Mouse (Mus musculus): ENCODE measurements around the gene Mars. TPM values are rescaled to one million over a fixed set of nuclear protein-coding genes. Genes with fewer than 3 reads are reported as not detected.
A peak's percentile ranks its signal among the peaks of the same experiment; 100 is the strongest.

Mars gene
- polyA plus RNA-seq, 1 experiment from 2014 or later: 144 TPM

DNA sequence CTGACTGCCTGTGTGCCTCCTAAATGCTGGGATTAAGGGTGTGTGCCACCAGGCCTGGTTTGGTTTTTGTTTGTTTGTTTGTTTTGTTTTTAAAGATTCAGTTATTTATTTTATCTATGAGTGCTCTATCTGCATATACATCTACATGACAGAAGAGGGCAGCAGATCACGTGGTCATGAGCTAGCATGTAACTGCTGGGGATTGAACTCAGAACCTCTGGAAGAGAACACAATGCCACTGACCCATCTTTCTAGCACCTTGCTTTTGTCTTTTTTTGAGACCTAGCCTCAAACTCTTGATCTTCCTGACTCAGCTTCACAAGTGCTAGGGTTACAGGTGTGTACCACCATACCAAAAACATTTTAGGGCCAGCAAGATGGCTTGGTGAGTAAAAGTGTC lies 23.7 kb upstream of the Mars start:
- Histone ChIP-seq H3K4me2 (no peak overlapping the region), H3K9ac (replicated peaks) (no peak overlapping the region), H3K36me3 (peaks cover 77% of the 10 kb centered on the region), H3K27ac (no peak overlapping the region), H3K4me1 (replicated peaks) (peaks cover 15% of the 10 kb centered on the region), H3K9me3 (no peaks in the 10 kb centered on the region), H3K27me3 (peaks cover 4% of the 10 kb centered on the region), H3K4me3 (replicated peaks) (no peak overlapping the region)
- no peak for ATAC-seq (ENCODE audit: insufficient number of reproducible peaks, insufficient read depth, low FRiP score, low TSS enrichment, low read depth)
- WGBS: 84% methylated on average over 1 of the region's 1 CpGs

DNA sequence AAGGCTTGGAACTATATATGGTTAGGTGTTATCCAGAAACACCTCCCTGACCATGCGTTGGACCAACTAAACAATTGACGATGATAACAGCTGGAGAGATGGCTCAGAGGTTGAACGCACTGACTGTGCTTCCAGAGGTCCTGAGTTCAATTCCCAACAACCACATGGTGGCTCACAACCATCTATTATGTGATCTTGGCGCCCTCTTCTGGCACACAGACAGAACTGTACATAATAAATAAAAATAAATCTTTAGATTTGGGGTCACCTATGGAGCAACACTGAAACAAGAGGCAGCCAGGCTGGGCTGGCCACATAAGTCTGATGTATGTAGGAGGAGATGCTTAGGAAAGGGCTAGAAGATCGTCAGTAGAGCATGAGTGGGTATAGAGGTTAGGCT lies 21.6 kb upstream of the Mars start:
- Histone ChIP-seq H3K9ac (replicated peaks) (no peak overlapping the region), H3K27me3 (peaks cover 15% of the 10 kb centered on the region), H3K27ac (no peak overlapping the region), H3K9me3 (no peaks in the 10 kb centered on the region), H3K4me2 (no peak overlapping the region), H3K36me3 (peaks cover 84% of the 10 kb centered on the region), H3K4me3 (replicated peaks) (no peak overlapping the region), H3K4me1 (replicated peaks) (peaks cover 1% of the 10 kb centered on the region; the same call in 1 of the 2 replicates)
- 73% methylated on average over 5 of the region's 5 CpGs for WGBS
- ATAC-seq (ENCODE audit: insufficient number of reproducible peaks, insufficient read depth, low FRiP score, low TSS enrichment, low read depth): no peak

DNA sequence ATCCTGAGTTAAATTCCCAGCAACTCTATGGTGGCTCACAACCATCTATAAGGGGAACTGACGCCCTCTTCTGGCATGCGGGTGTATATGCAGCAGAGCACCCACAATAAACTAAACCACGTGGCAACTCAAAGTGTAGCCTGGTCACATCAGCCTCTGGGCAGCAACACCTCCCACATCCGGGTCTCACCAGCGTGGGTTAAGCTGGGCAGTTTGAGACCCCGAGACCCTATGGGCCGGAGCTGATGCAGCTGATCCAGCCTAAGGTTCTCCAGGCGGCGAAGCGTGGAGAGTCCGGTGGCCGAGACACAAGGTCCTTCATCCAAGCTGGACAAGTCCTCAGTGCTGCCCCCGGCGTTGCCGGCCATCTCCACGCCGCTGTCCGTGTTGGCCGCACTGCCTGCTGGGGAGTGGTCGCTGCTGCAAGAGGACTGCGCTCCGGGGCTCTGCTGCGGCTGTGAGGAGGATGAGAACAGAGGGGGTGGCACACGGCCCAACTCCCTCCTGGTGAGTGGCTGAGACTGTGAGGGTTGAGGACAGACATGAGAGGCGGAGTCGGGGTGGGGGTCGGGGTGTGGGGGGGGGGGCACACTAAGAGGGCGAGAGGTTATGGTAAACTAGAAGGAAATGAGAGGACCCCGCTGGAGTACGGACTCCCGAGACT lies 20.8 kb upstream of the Mars start:
- 42% methylated on average over 31 of the region's 31 CpGs for WGBS
- Histone ChIP-seq H3K4me3 (replicated peaks) (no peak overlapping the region), H3K9ac (replicated peaks) (no peak overlapping the region), H3K27me3 (peaks cover 23% of the 10 kb centered on the region), H3K9me3 (no peaks in the 10 kb centered on the region), H3K4me2 (peak overlapping the region; percentile 29; the same call in 1 of the 2 replicates), H3K4me1 (replicated peaks) (no peaks in the 10 kb centered on the region), H3K27ac (no peak overlapping the region), H3K36me3 (peaks cover 77% of the 10 kb centered on the region)
- no peak for ATAC-seq (ENCODE audit: insufficient number of reproducible peaks, insufficient read depth, low FRiP score, low TSS enrichment, low read depth)

DNA sequence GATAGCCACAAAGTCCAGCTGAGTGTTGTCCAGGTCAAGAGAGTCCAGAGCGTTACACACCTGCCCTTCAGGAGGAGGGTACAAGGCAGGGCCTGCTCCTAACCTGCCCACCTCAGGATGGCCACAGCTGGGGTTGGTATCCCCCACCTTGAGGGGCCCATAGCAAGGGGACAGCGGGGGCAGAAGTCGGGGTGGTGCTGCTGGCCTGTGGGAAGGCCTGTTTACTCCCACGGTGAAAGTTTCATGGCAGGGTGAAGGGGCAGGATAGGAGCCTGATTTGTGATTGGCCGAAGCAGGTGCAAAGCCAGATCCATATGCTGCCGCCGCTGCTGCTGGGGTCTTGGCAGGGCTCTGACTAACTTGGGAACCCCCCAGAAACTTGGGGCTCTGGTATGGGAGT lies 18.6 kb upstream of the Mars start:
- H3K4me2 ChIP-seq: no peak overlapping the region
- no peaks in the 10 kb centered on the region for H3K9me3 ChIP-seq
- peaks cover 44% of the 10 kb centered on the region for H3K27me3 ChIP-seq
- no peak overlapping the region for H3K27ac ChIP-seq
- H3K4me1 ChIP-seq (replicated peaks): peaks cover 17% of the 10 kb centered on the region
- H3K4me3 ChIP-seq (replicated peaks): no peak overlapping the region
- no peak overlapping the region for H3K9ac ChIP-seq (replicated peaks)
- 82% methylated on average over 7 of the region's 7 CpGs for WGBS
- peaks cover 56% of the 10 kb centered on the region for H3K36me3 ChIP-seq
- ATAC-seq (ENCODE audit: insufficient number of reproducible peaks, insufficient read depth, low FRiP score, low TSS enrichment, low read depth): no peak

DNA sequence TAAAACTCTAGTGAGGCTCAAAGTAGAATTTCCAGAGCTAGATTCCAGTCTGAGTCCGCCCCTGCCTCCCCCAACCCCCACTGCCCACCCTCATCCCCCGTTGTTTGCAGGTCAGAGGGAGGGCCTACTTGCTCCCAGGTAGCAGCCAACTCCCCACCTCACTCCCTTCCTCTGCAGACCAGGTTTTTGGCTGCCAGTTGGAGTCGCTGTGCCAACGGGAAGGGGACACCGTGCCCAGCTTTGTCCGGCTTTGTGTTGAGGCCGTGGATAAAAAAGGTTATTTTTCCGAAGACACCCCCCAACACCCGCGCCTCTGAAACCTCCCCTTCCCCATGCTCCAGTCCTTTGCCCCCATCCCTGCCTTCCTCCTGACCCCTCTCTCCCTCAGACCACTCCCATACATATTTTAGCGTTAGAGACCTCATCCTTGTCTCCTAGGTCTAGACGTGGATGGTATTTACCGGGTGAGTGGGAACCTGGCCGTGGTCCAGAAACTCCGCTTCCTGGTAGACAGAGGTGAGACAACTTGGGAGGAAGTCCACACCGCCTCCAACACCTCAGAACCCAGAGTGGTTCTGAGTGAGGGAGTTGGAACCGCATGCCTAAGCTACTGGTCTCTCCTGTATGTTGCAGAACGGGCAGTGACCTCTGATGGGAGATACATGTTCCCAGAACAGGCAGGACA lies 16.0 kb upstream of the Mars start:
- Histone ChIP-seq H3K27me3 (peaks cover 68% of the 10 kb centered on the region), H3K4me3 (replicated peaks) (peak overlapping the region; percentile 56), H3K9me3 (no peaks in the 10 kb centered on the region), H3K27ac (no peak overlapping the region), H3K4me1 (replicated peaks) (peaks cover 21% of the 10 kb centered on the region), H3K4me2 (no peak overlapping the region), H3K9ac (replicated peaks) (no peak overlapping the region), H3K36me3 (peaks cover 30% of the 10 kb centered on the region)
- WGBS: 52% methylated on average over 18 of the region's 18 CpGs
- no peak for ATAC-seq (ENCODE audit: insufficient number of reproducible peaks, insufficient read depth, low FRiP score, low TSS enrichment, low read depth)

DNA sequence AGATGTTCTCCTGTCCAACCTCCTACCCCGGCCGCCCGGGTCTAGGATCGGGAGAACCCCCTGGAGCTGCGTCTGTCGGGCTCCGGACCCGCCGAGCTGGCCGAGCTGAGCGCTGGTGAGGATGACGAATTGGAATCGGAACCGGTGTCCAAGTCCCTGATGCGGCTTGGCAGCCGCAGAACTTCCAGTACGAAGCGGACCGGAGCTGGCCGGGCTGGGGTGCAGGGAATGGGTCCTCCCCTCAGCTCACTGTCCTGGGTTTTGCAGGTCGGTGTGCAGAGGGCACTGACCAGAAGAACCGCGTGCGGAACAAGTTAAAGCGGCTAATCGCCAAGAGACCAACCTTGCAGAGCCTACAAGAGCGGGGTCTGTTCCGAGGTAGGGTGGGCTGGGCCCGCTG lies 15.2 kb upstream of the Mars start:
- Histone ChIP-seq H3K9me3 (no peaks in the 10 kb centered on the region), H3K27me3 (peaks cover 74% of the 10 kb centered on the region), H3K4me3 (replicated peaks) (peak overlapping the region; percentile 56), H3K36me3 (peaks cover 23% of the 10 kb centered on the region), H3K4me2 (peak overlapping the region; percentile 95), H3K27ac (no peak overlapping the region), H3K4me1 (replicated peaks) (peaks cover 21% of the 10 kb centered on the region), H3K9ac (replicated peaks) (peak overlapping the region; percentile 66)
- ATAC-seq (ENCODE audit: insufficient number of reproducible peaks, insufficient read depth, low FRiP score, low TSS enrichment, low read depth): no peak; the same call in 1 of the 2 replicates
- 5% methylated on average over 29 of the region's 29 CpGs for WGBS

DNA sequence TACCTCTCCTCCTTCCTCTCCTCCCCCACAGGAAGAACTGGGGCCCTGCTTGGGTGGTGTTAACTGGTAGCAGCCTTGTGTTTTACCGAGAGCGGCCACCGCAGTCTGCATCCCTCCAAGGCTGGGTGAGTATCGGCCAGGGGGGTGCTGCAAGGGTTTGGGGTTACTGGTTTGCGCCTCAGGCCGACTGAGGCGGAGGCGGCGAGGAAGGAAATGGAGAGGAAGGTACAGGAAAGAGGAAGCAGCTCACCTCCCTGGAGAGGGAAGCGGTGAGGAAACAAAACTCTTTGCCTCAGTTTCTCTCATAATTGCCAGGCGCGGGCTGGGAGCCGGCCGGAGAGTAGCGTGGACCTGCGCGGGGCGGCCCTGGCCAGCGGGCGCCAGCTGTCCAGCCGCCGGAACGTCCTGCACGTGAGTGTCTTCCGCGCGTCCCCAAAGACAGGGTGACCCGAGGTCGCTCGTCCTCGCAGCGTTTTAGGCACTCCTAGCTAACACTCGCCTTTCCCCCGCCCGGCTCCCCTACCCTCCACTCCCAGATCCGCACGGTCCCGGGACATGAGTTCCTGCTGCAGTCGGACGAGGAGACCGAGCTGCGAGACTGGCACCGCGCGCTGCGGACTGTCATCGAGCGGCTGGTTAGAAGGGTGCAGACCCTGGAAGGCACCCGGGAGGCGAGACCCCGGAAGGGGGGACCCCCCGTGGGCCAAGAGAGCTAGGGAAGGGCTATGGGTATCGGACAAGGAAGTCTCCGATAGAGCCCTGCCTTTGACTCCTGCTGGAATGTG lies 14.6 kb upstream of the Mars start:
- no peak overlapping the region for H3K27ac ChIP-seq
- H3K27me3 ChIP-seq: peaks cover 77% of the 10 kb centered on the region
- 1% methylated on average over 54 of the region's 54 CpGs for WGBS
- H3K4me3 ChIP-seq (replicated peaks): peak overlapping the region; percentile 56
- peaks cover 21% of the 10 kb centered on the region for H3K4me1 ChIP-seq (replicated peaks)
- peaks cover 16% of the 10 kb centered on the region for H3K36me3 ChIP-seq
- H3K4me2 ChIP-seq: peak overlapping the region; percentile 95
- ATAC-seq (ENCODE audit: insufficient number of reproducible peaks, insufficient read depth, low FRiP score, low TSS enrichment, low read depth): peak; percentile 34
- peak overlapping the region; percentile 66 for H3K9ac ChIP-seq (replicated peaks)
- no peaks in the 10 kb centered on the region for H3K9me3 ChIP-seq

DNA sequence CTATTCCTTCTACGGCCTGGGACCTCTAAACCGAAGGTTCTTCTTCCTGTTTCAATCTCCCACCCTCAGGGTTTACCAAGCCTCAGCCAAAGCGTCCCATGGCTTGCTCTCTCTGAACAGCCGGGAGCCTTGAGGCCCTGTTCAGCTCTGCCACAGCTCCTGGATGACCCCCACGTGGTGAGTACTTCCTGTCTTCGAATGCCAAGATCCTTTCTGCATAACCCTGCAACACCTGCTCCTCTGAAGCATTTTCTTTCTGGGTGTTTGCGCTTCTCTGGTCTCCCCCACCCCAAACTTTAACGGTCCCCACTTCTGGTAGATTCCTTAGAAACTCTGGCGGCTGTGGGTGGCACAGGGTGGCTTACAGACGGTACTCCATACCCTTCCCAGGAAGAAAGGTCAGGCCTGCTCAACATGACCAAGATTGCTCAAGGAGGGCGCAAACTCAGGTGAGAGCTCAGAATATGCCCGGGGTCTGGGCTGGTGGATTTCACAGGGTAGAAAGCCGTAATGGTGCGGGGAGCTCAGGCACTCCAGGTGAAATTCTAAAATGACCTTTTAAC lies 13.9 kb upstream of the Mars start:
- Histone ChIP-seq H3K4me1 (replicated peaks) (peaks cover 21% of the 10 kb centered on the region), H3K36me3 (peaks cover 10% of the 10 kb centered on the region), H3K27ac (no peak overlapping the region), H3K4me3 (replicated peaks) (peak overlapping the region; percentile 56), H3K4me2 (peak overlapping the region; percentile 95), H3K9me3 (no peaks in the 10 kb centered on the region), H3K9ac (replicated peaks) (peak overlapping the region; percentile 66; the same call in 1 of the 2 replicates), H3K27me3 (peaks cover 79% of the 10 kb centered on the region)
- WGBS: 19% methylated on average over 14 of the region's 14 CpGs
- no peak for ATAC-seq (ENCODE audit: insufficient number of reproducible peaks, insufficient read depth, low FRiP score, low TSS enrichment, low read depth)

DNA sequence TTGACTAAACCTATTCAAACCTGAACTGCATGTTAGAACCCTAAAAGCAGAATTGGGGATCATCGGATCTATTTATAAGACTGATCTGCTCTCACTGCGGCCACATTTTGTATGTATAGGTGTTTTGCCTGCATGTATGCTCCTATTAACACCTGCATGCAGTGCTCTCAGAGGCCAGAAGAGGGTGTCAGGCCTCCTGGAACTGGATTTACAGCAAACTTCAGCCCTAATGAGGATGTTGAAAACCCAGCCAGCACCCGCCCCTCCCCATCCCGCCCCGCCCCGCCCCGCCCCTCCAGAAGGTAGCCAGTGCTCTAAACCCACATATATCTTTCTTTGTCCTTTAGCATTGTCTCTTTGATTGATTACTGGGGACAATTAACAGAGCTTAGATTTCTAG lies 12.9 kb upstream of the Mars start:
- Histone ChIP-seq H3K4me1 (replicated peaks) (peaks cover 21% of the 10 kb centered on the region), H3K27ac (no peak overlapping the region), H3K36me3 (no peaks in the 10 kb centered on the region), H3K9me3 (no peaks in the 10 kb centered on the region), H3K4me3 (replicated peaks) (no peak overlapping the region; the same call in 1 of the 2 replicates), H3K27me3 (peaks cover 79% of the 10 kb centered on the region), H3K9ac (replicated peaks) (no peak overlapping the region), H3K4me2 (peak overlapping the region; percentile 4; the same call in 1 of the 2 replicates)
- 10% methylated on average over 7 of the region's 7 CpGs for WGBS
- no peak for ATAC-seq (ENCODE audit: insufficient number of reproducible peaks, insufficient read depth, low FRiP score, low TSS enrichment, low read depth)

DNA sequence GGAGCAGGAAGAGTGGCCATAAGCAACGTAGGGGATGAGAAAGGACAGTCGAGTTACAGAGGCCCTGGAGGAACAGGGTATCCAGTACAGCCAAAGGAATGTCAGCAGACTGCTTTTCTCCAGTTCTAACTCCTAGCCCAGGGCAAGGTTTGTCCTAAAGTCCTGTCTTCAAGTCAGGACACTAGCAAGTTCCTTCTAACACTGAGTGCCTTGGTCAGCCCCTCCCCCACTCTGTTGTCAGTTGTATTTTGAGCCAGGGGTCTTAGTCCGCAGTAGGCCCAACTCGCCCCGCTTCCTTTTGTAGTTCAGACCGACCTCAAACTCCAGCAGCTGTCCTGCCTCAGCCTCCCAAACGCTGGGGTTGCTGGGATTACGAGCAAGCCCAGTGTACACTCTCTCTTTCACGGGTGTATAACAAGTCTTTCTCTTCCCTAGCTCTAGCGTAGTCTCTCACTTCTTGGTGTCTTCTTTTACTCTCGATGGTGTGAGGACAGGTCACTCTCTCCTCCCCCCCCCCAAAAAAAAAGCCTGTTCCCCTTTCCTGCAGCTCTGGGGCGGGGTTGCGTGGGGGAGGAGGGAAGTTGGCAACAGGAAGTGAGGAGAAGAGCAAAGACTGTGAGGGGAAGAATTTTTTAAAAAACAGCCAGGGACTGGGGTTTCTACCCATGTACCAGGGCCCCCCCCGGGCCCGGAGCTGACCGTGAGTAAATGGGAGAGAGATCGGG lies 11.7 kb upstream of the Mars start:
- no peak for ATAC-seq (ENCODE audit: insufficient number of reproducible peaks, insufficient read depth, low FRiP score, low TSS enrichment, low read depth)
- Histone ChIP-seq H3K4me2 (no peak overlapping the region), H3K27me3 (peaks cover 70% of the 10 kb centered on the region), H3K36me3 (no peaks in the 10 kb centered on the region), H3K4me1 (replicated peaks) (peaks cover 21% of the 10 kb centered on the region), H3K9ac (replicated peaks) (no peak overlapping the region), H3K4me3 (replicated peaks) (no peak overlapping the region), H3K27ac (no peak overlapping the region), H3K9me3 (no peaks in the 10 kb centered on the region)
- 75% methylated on average over 17 of the region's 17 CpGs for WGBS

All from limb, embryonic 12.5 days (tissue).